Mouse (Mus musculus): ENCODE measurements around the gene Sh2d7. TPM values are rescaled to one million over a fixed set of nuclear protein-coding genes. Genes with fewer than 3 reads are reported as not detected.
A peak's percentile ranks its signal among the peaks of the same experiment; 100 is the strongest.

The Sh2d7 gene
- total and polyA plus RNA-seq, 2 experiments = not detected

DNA sequence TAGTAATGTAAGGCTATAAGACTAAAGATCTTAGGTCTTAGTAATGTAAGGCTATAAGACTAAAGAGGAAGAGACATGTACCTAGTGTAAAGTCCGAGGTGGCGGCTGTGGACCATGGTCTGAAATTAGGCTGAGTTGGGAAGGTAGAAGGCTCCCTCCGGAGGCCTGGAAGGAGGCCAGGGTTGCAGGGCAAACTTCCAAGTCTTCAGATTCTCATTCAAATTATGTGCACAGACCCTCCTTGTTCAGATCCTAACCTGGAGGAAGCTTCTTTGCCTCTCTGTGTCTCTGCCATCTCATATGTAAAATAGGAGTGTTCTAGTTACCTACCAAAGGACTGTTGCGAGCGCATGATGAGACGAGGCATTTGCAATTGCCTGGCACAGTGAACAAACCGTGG, 2.5 kb upstream of the Sh2d7 start:
- Histone ChIP-seq H3K9ac (ENCODE audit: low read depth, low read length) (no peak overlapping the region), H3K4me3 (ENCODE audit: insufficient read depth, low read depth, low read length) (no peak overlapping the region), H3K4me1 (ENCODE audit: control insufficient read depth, insufficient read depth, low read length) (no peaks in the 10 kb centered on the region), H3K27me3 (ENCODE audit: control insufficient read depth, insufficient read depth, low read length) (no peaks in the 10 kb centered on the region), H3K79me2 (ENCODE audit: control insufficient read depth, insufficient read depth, low read length) (no peaks in the 10 kb centered on the region), H3K36me3 (ENCODE audit: control insufficient read depth, insufficient read depth, low read length) (no peaks in the 10 kb centered on the region), H3K27ac (replicated peaks; ENCODE audit: insufficient read depth, low read depth, low read length) (no peak overlapping the region)
- WGBS = 64% methylated on average over 7 of the region's 7 CpGs
- TF ChIP-seq CTCF (IDR thresholded peaks at IDR 0.05; ENCODE audit: low read depth, low read length) = peak; percentile 45
- TF ChIP-seq POLR2A (IDR thresholded peaks at IDR 0.05; ENCODE audit: extremely low read depth, insufficient read depth, low read length) = no peak
- no peak for DNase-seq (ENCODE audit: extremely low read depth, low read depth, low spot score)

DNA sequence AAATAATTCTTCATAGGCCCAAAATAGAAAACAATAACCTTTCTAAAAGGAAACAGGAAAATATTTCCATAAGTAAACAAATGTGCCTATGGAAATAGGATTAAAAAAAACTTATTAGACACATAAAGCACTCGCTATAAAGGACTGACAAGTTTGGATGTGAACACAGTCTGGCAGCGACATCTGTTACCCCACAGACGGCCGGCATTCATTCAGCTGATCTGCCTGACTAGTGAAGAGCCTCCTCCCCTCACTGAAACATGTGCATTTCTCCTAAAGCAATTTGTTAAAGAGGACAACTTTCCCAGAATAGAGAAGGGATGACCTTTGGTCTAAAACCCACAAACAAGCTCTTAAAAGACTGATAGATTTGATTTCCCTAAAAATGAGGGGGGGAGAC, 1.8 kb upstream of the Sh2d7 start:
- TF ChIP-seq POLR2A (IDR thresholded peaks at IDR 0.05; ENCODE audit: extremely low read depth, insufficient read depth, low read length) (no peak), CTCF (IDR thresholded peaks at IDR 0.05; ENCODE audit: low read depth, low read length) (no peak)
- 72% methylated on average over 4 of the region's 4 CpGs for WGBS
- DNase-seq (ENCODE audit: extremely low read depth, low read depth, low spot score) = no peak

GRCm38 (mm10) chr9:54537480-54537879, 1.3 kb upstream of the Sh2d7 start:
- Histone ChIP-seq H3K27me3 (ENCODE audit: control insufficient read depth, insufficient read depth, low read length) (no peaks in the 10 kb centered on the region), H3K27ac (replicated peaks; ENCODE audit: insufficient read depth, low read depth, low read length) (no peak overlapping the region), H3K9ac (ENCODE audit: low read depth, low read length) (no peak overlapping the region), H3K36me3 (ENCODE audit: control insufficient read depth, insufficient read depth, low read length) (no peaks in the 10 kb centered on the region), H3K4me3 (ENCODE audit: insufficient read depth, low read depth, low read length) (no peak overlapping the region), H3K4me1 (ENCODE audit: control insufficient read depth, insufficient read depth, low read length) (no peaks in the 10 kb centered on the region), H3K79me2 (ENCODE audit: control insufficient read depth, insufficient read depth, low read length) (no peaks in the 10 kb centered on the region)
- 92% methylated on average over 3 of the region's 3 CpGs for WGBS
- TF ChIP-seq POLR2A (IDR thresholded peaks at IDR 0.05; ENCODE audit: extremely low read depth, insufficient read depth, low read length) (no peak), CTCF (IDR thresholded peaks at IDR 0.05; ENCODE audit: low read depth, low read length) (no peak)
- DNase-seq (ENCODE audit: extremely low read depth, low read depth, low spot score) = no peak

More for the DNA sequence above, 1.8 kb upstream of the Sh2d7 start:
- no peaks in the 10 kb centered on the region for H3K4me1 ChIP-seq (ENCODE audit: control insufficient read depth, insufficient read depth, low read length)
- H3K9ac ChIP-seq (ENCODE audit: low read depth, low read length) = no peak overlapping the region
- H3K27me3 ChIP-seq (ENCODE audit: control insufficient read depth, insufficient read depth, low read length) = no peaks in the 10 kb centered on the region
- H3K79me2 ChIP-seq (ENCODE audit: control insufficient read depth, insufficient read depth, low read length) = no peaks in the 10 kb centered on the region
- no peaks in the 10 kb centered on the region for H3K36me3 ChIP-seq (ENCODE audit: control insufficient read depth, insufficient read depth, low read length)
- no peak overlapping the region for H3K27ac ChIP-seq (replicated peaks; ENCODE audit: insufficient read depth, low read depth, low read length)
- H3K4me3 ChIP-seq (ENCODE audit: insufficient read depth, low read depth, low read length) = no peak overlapping the region

DNA sequence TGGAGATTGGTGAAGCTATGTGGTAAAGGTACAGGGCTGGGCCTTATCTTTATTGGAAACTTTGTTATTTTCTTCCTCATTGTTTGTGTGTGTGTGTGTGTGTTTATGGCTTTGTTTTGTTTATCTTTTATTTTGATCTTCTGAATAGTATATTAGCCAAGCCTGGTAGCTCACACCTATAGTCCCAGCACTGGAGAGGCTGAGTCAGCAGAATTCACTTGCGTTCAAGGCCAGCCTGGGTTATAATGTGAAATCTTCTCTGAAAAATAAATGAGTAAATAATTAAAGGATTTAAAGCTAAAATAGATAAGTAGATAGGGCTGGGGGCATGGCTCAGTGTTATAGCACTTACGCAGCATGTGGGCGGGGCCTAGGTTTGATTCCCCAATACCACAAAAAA, 540 bp upstream of the Sh2d7 start:
- no peaks in the 10 kb centered on the region for H3K79me2 ChIP-seq (ENCODE audit: control insufficient read depth, insufficient read depth, low read length)
- H3K4me1 ChIP-seq (ENCODE audit: control insufficient read depth, insufficient read depth, low read length) = no peaks in the 10 kb centered on the region
- no peak for DNase-seq (ENCODE audit: extremely low read depth, low read depth, low spot score)
- H3K9ac ChIP-seq (ENCODE audit: low read depth, low read length) = no peak overlapping the region
- no peaks in the 10 kb centered on the region for H3K36me3 ChIP-seq (ENCODE audit: control insufficient read depth, insufficient read depth, low read length)
- no peaks in the 10 kb centered on the region for H3K27me3 ChIP-seq (ENCODE audit: control insufficient read depth, insufficient read depth, low read length)
- H3K27ac ChIP-seq (replicated peaks; ENCODE audit: insufficient read depth, low read depth, low read length) = no peak overlapping the region
- 99% methylated on average over 3 of the region's 3 CpGs for WGBS
- TF ChIP-seq CTCF (IDR thresholded peaks at IDR 0.05; ENCODE audit: low read depth, low read length) (no peak), POLR2A (IDR thresholded peaks at IDR 0.05; ENCODE audit: extremely low read depth, insufficient read depth, low read length) (no peak)
- no peak overlapping the region for H3K4me3 ChIP-seq (ENCODE audit: insufficient read depth, low read depth, low read length)

DNA sequence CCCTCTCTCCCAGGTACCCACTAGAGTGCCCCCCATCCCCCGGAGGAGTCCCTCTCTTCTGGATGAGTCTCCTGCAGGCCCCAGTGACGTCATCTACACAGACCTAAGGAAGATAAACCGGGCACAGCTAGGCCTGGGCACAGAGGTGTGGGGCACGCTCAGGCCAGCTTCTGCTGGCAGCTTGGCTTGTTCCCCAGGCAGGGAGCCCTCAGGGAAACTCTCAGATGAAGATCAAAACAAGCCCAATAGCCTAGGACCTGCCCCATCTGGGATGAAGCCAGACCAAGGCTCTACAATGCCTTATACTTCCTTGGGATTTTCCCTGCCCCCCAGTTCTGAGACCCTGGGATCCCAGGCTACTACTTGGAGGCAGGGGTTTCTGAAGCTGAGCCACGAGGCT, 2.0 kb downstream of the Sh2d7 start:
- no peak for DNase-seq (ENCODE audit: extremely low read depth, low read depth, low spot score)
- no peaks in the 10 kb centered on the region for H3K79me2 ChIP-seq (ENCODE audit: control insufficient read depth, insufficient read depth, low read length)
- H3K4me1 ChIP-seq (ENCODE audit: control insufficient read depth, insufficient read depth, low read length) = no peaks in the 10 kb centered on the region
- H3K36me3 ChIP-seq (ENCODE audit: control insufficient read depth, insufficient read depth, low read length) = no peaks in the 10 kb centered on the region
- 83% methylated on average over 5 of the region's 5 CpGs for WGBS
- TF ChIP-seq CTCF (IDR thresholded peaks at IDR 0.05; ENCODE audit: low read depth, low read length) (no peak), POLR2A (IDR thresholded peaks at IDR 0.05; ENCODE audit: extremely low read depth, insufficient read depth, low read length) (no peak)
- H3K9ac ChIP-seq (ENCODE audit: low read depth, low read length) = no peak overlapping the region
- no peaks in the 10 kb centered on the region for H3K27me3 ChIP-seq (ENCODE audit: control insufficient read depth, insufficient read depth, low read length)
- no peak overlapping the region for H3K4me3 ChIP-seq (ENCODE audit: insufficient read depth, low read depth, low read length)
- no peak overlapping the region for H3K27ac ChIP-seq (replicated peaks; ENCODE audit: insufficient read depth, low read depth, low read length)

DNA sequence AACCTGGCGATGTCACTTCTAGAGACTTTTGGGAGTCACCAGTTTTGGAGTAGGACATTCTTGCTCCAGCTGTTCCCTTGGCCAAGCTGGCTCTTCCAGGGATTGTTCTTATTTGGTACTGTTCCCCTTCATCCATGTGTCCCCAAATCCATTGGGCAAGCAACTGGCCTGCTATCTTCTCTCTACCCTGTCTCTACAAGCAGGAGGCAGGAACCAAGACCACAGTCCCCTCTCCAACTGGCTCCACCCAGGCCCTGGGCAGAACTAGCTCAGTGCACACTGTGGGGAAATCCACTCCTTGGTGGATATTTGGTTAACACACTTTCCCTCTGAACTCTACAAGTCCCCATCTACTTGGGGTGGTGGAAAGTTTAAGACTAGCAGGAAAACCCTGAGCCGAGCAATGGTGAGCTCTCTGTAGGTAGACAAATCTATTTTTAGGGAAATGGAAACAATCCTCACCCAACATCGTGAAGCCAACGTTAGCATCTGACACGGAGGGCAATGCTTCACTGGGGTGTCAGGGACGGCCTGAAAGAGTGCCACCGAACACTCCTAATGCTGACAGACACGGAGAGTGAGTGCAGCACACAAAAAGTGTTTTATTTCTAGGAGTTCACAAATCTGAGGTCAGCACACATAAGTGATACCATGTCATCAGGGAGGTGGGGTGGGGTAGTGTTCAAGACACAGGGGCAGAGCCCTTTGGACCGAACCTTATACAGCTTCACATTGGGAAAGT, 5.6 kb downstream of the Sh2d7 start:
- H3K36me3 ChIP-seq (ENCODE audit: control insufficient read depth, insufficient read depth, low read length) = no peaks in the 10 kb centered on the region
- WGBS = 88% methylated on average over 9 of the region's 9 CpGs
- H3K79me2 ChIP-seq (ENCODE audit: control insufficient read depth, insufficient read depth, low read length) = no peaks in the 10 kb centered on the region
- H3K4me3 ChIP-seq (ENCODE audit: insufficient read depth, low read depth, low read length) = no peak overlapping the region
- no peak for TF ChIP-seq CTCF (IDR thresholded peaks at IDR 0.05; ENCODE audit: low read depth, low read length)
- TF ChIP-seq POLR2A (IDR thresholded peaks at IDR 0.05; ENCODE audit: extremely low read depth, insufficient read depth, low read length) = no peak
- H3K4me1 ChIP-seq (ENCODE audit: control insufficient read depth, insufficient read depth, low read length) = no peaks in the 10 kb centered on the region; the same call in 1 of the 2 replicates
- no peak overlapping the region for H3K27ac ChIP-seq (replicated peaks; ENCODE audit: insufficient read depth, low read depth, low read length)
- H3K9ac ChIP-seq (ENCODE audit: low read depth, low read length) = no peak overlapping the region
- no peaks in the 10 kb centered on the region for H3K27me3 ChIP-seq (ENCODE audit: control insufficient read depth, insufficient read depth, low read length)
- no peak for DNase-seq (ENCODE audit: extremely low read depth, low read depth, low spot score)

Data from liver, adult 2 months (tissue).